Mouse (Mus musculus) bone marrow macrophage, adult 2 months (primary cell): ENCODE results near the gene Fosl2. TPM values are rescaled to one million over a fixed set of nuclear protein-coding genes. Genes with fewer than 3 reads are reported as not detected.

ENCODE experiments used
- H3K27ac ChIP-seq: 2 replicates; pipeline ENCODE4 v1.5.1; 2012; ENCODE audit warnings: low read depth, low read length; ENCODE audit not compliant: insufficient read depth
- H3K4me1 ChIP-seq: 2 replicates; pipeline ENCODE4 v1.6.1; 2012; ENCODE audit warnings: low read length; ENCODE audit not compliant: control insufficient read depth, insufficient read depth
- H3K4me3 ChIP-seq: 2 replicates; pipeline ENCODE4 v1.5.1; 2012; ENCODE audit warnings: mild to moderate bottlenecking, low read length, moderate library complexity; ENCODE audit not compliant: insufficient read depth
- CTCF ChIP-seq: IDR thresholded peaks from 2 replicates; pipeline ENCODE4 v1.5.1; 2012; ENCODE audit warnings: low read depth, mild to moderate bottlenecking, low read length, moderate library complexity
- POLR2A ChIP-seq: IDR thresholded peaks from 2 replicates; pipeline ENCODE4 v1.6.1; 2012; ENCODE audit warnings: mild to moderate bottlenecking, low read depth, low read length, borderline replicate concordance
- polyA plus RNA-seq: library from polyadenylated mRNA; stranded (reverse); fragments of >200 nt; gene quantifications from 2 replicates; pipeline ENCODE4 v1.2.4, GENCODE M21; 2012; ENCODE audit not compliant: missing spikeins, insufficient read depth, insufficient read length

Fosl2 gene
- polyA plus RNA-seq, 1 experiment = 18.7 TPM

- TF ChIP-seq CTCF (no peak), POLR2A (no peak)
- H3K4me1 ChIP-seq = peaks cover 4% of the 10 kb centered on the region; the same call in 1 of the 2 replicates
- no peak overlapping the region for H3K4me3 ChIP-seq
- no peak overlapping the region for H3K27ac ChIP-seq
Observed at GRCm38 (mm10) chr5:32146281-32146680, 10.7 kb downstream of the Fosl2 start.

DNA sequence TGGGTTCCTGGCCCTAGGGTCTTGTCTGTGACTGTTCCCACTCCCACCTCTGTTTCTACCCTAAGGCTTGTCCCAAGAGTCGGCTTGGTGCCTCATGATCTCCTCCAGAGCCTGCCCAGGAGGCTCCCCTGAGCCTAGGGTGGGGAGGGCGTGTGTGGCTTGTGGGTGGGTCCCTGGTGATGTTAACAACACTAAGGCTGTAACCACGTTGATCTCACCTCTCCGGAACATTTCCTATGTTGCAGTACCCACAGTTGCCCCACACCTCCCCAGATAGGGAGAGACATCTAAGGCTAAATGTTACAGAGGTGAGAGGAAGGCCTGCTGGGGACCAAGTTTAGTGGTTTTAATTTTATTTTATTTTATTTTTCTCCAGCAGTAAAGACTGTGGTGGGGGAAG lies 13.0 kb downstream of the Fosl2 start:
- TF ChIP-seq CTCF (no peak), POLR2A (no peak)
- Histone ChIP-seq H3K4me1 (peaks cover 4% of the 10 kb centered on the region; the same call in 1 of the 2 replicates), H3K27ac (no peak overlapping the region), H3K4me3 (no peak overlapping the region)

GRCm38 (mm10) chr5:32151244-32151643 lies 15.6 kb downstream of the Fosl2 start:
- H3K4me1 ChIP-seq = peaks cover 7% of the 10 kb centered on the region
- TF ChIP-seq CTCF (no peak), POLR2A (no peak)
- no peak overlapping the region for H3K4me3 ChIP-seq
- H3K27ac ChIP-seq = no peak overlapping the region

GRCm38 (mm10) chr5:32152725-32153417 lies 17.3 kb downstream of the Fosl2 start:
- no peak for TF ChIP-seq POLR2A
- Histone ChIP-seq H3K4me3 (no peak overlapping the region), H3K4me1 (peaks cover 7% of the 10 kb centered on the region), H3K27ac (no peak overlapping the region)

- Histone ChIP-seq H3K27ac (no peak overlapping the region), H3K4me1 (peaks cover 7% of the 10 kb centered on the region), H3K4me3 (no peak overlapping the region)
- TF ChIP-seq POLR2A (no peak), CTCF (no peak)
Observed at GRCm38 (mm10) chr5:32153418-32153740, 17.8 kb downstream of the Fosl2 start.

- TF ChIP-seq CTCF (no peak), POLR2A (no peak)
- Histone ChIP-seq H3K4me3 (no peak overlapping the region), H3K27ac (no peak overlapping the region), H3K4me1 (peaks cover 7% of the 10 kb centered on the region)
Observed at GRCm38 (mm10) chr5:32153791-32154490, 18.3 kb downstream of the Fosl2 start.

- Histone ChIP-seq H3K4me3 (no peak overlapping the region), H3K27ac (no peak overlapping the region), H3K4me1 (peaks cover 11% of the 10 kb centered on the region)
- TF ChIP-seq CTCF (no peak), POLR2A (no peak)
Observed at GRCm38 (mm10) chr5:32154931-32155688, 19.5 kb downstream of the Fosl2 start.

DNA sequence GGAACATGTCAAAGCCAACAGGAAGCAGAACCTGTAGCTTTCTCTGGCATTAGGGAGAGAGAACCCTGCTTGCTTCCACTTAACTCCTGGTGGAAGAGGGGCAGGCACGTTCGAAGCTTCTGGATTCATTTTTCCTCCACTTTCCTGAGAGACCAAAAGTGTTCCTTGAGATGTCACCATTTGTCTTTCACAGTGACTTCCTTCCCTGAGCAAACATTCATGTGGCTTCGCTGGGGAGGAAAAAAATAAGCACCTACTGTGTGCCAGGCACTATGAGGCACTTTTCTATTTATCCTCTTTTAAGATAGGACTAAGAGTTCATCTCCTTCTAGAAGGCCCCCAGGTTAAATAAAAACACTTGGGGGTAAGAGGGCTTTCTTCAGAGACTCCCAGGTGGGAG lies 20.3 kb downstream of the Fosl2 start:
- no peak overlapping the region for H3K4me3 ChIP-seq
- H3K4me1 ChIP-seq = peaks cover 13% of the 10 kb centered on the region
- H3K27ac ChIP-seq = no peak overlapping the region
- TF ChIP-seq POLR2A (no peak), CTCF (no peak)

GRCm38 (mm10) chr5:32163478-32164043 lies 28.0 kb downstream of the Fosl2 start:
- Histone ChIP-seq H3K27ac (no peak overlapping the region), H3K4me3 (no peak overlapping the region), H3K4me1 (peaks cover 42% of the 10 kb centered on the region)
- no peak for TF ChIP-seq CTCF
- no peak for TF ChIP-seq POLR2A
